Mouse (Mus musculus) hindbrain, embryonic 10.5 days (tissue): ENCODE measurements around the gene Micu1. TPM values are rescaled to one million over a fixed set of nuclear protein-coding genes. Genes with fewer than 3 reads are reported as not detected.

Experiments
- DNase-seq: peaks from one replicate; pipeline ENCODE4 v3.0.0-alpha.2; 2017; ENCODE audit warnings: low spot score
- H3K27ac ChIP-seq: fragments of 300-500 bp; sonication (generic); 2 replicates; pipeline ENCODE4 v1.5.1; 2016; ENCODE audit warnings: mild to moderate bottlenecking, moderate library complexity
- H3K27me3 ChIP-seq: fragments of 300-500 bp; sonication (generic); 2 replicates; pipeline ENCODE4 v1.6.1; 2016; ENCODE audit warnings: mild to moderate bottlenecking; ENCODE audit not compliant: poor library complexity, insufficient read depth, severe bottlenecking
- H3K36me3 ChIP-seq: fragments of 300-500 bp; sonication (generic); 2 replicates; pipeline ENCODE4 v1.6.1; 2016; ENCODE audit warnings: mild to moderate bottlenecking, moderate library complexity
- H3K4me1 ChIP-seq: fragments of 300-500 bp; sonication (generic); replicated peaks from 2 replicates; pipeline ENCODE4 v1.6.1; 2016; ENCODE audit warnings: mild to moderate bottlenecking
- H3K4me3 ChIP-seq: fragments of 300-500 bp; sonication (generic); 2 replicates; pipeline ENCODE4 v1.5.1; 2016; ENCODE audit warnings: mild to moderate bottlenecking, moderate library complexity
- H3K9me3 ChIP-seq: fragments of 300-500 bp; sonication (generic); 2 replicates; pipeline ENCODE4 v1.6.1; 2016; ENCODE audit warnings: mild to moderate bottlenecking, moderate library complexity
- WGBS: fragments of 180-500 bp; shearing (Covaris S2); methylation state at CpG from one replicate; pipeline ENCODE4 v1.1.7; 2016; 5-methylcytosine and 5-hydroxymethylcytosine counted together
- polyA plus RNA-seq: library from polyadenylated mRNA; unstranded; fragments of >200 nt; fragmentation: Nextera tagmentation; extraction: Ambion mirVana; gene quantifications from 2 replicates; pipeline ENCODE4 v1.2.1, GENCODE M21; 2016

Gene Micu1
- polyA plus RNA-seq, 1 experiment from 2014 or later: 63.9 TPM

GRCm38 (mm10) chr10:59729842-59730241 lies 27.6 kb downstream of the Micu1 start:
- no peak for DNase-seq

GRCm38 (mm10) chr10:59736027-59736598 lies 33.8 kb downstream of the Micu1 start:
- no peak for DNase-seq
- Histone ChIP-seq H3K4me3 (no peak overlapping the region), H3K36me3 (peaks cover 36% of the 10 kb centered on the region), H3K27me3 (no peaks in the 10 kb centered on the region), H3K9me3 (no peaks in the 10 kb centered on the region), H3K4me1 (0 out of 2 replicates have a peak, but pooled peaks cover 3% of the 10 kb centered on the region), H3K27ac (no peak overlapping the region)
- WGBS: 82% methylated on average over 11 of the region's 11 CpGs

More at GRCm38 (mm10) chr10:59729842-59730241, 27.6 kb downstream of the Micu1 start:
- no peak overlapping the region for H3K4me3 ChIP-seq
- peaks cover 27% of the 10 kb centered on the region for H3K36me3 ChIP-seq
- H3K27ac ChIP-seq: no peak overlapping the region
- WGBS: 61% methylated on average over 4 of the region's 4 CpGs
- H3K27me3 ChIP-seq: no peaks in the 10 kb centered on the region
- no peaks in the 10 kb centered on the region for H3K9me3 ChIP-seq
- H3K4me1 ChIP-seq: peaks cover 20% of the 10 kb centered on the region

- DNase-seq: no peak
- Histone ChIP-seq H3K27me3 (no peaks in the 10 kb centered on the region), H3K36me3 (peaks cover 33% of the 10 kb centered on the region), H3K27ac (no peak overlapping the region), H3K4me3 (no peak overlapping the region), H3K4me1 (no peaks in the 10 kb centered on the region), H3K9me3 (no peaks in the 10 kb centered on the region)
- 48% methylated on average over 4 of the region's 4 CpGs for WGBS
These were observed 39.2 kb downstream of the Micu1 start for GRCm38 (mm10) chr10:59741448-59741847.

GRCm38 (mm10) chr10:59743397-59743796 lies 41.1 kb downstream of the Micu1 start:
- WGBS: 94% methylated on average over 12 of the region's 12 CpGs
- H3K27ac ChIP-seq: no peak overlapping the region
- H3K4me3 ChIP-seq: no peak overlapping the region
- H3K36me3 ChIP-seq: peaks cover 33% of the 10 kb centered on the region
- no peaks in the 10 kb centered on the region for H3K4me1 ChIP-seq
- no peaks in the 10 kb centered on the region for H3K27me3 ChIP-seq
- no peak for DNase-seq
- no peaks in the 10 kb centered on the region for H3K9me3 ChIP-seq

- H3K9me3 ChIP-seq: no peaks in the 10 kb centered on the region
- DNase-seq: no peak
- no peaks in the 10 kb centered on the region for H3K27me3 ChIP-seq
- 92% methylated on average over 5 of the region's 5 CpGs for WGBS
- peaks cover 33% of the 10 kb centered on the region for H3K36me3 ChIP-seq
- no peak overlapping the region for H3K27ac ChIP-seq
- H3K4me3 ChIP-seq: no peak overlapping the region
- no peaks in the 10 kb centered on the region for H3K4me1 ChIP-seq
These were observed 41.7 kb downstream of the Micu1 start for GRCm38 (mm10) chr10:59743969-59744368.

GRCm38 (mm10) chr10:59747334-59747733 lies 45.1 kb downstream of the Micu1 start:
- Histone ChIP-seq H3K4me3 (no peak overlapping the region), H3K27me3 (no peaks in the 10 kb centered on the region), H3K36me3 (peaks cover 22% of the 10 kb centered on the region), H3K9me3 (no peaks in the 10 kb centered on the region), H3K4me1 (no peaks in the 10 kb centered on the region), H3K27ac (no peak overlapping the region)
- WGBS: 85% methylated on average over 7 of the region's 7 CpGs
- no peak for DNase-seq

- no peak for DNase-seq
- no peaks in the 10 kb centered on the region for H3K4me1 ChIP-seq
- H3K36me3 ChIP-seq: peaks cover 24% of the 10 kb centered on the region
- no peak overlapping the region for H3K4me3 ChIP-seq
- 76% methylated on average over 2 of the region's 2 CpGs for WGBS
- H3K9me3 ChIP-seq: no peaks in the 10 kb centered on the region
- H3K27me3 ChIP-seq: no peaks in the 10 kb centered on the region
- H3K27ac ChIP-seq: no peak overlapping the region
These were observed 46.5 kb downstream of the Micu1 start for GRCm38 (mm10) chr10:59748699-59749200.

GRCm38 (mm10) chr10:59753538-59754069 lies 51.3 kb downstream of the Micu1 start:
- Histone ChIP-seq H3K27ac (no peak overlapping the region), H3K36me3 (peaks cover 12% of the 10 kb centered on the region), H3K4me1 (peaks cover 14% of the 10 kb centered on the region), H3K9me3 (no peaks in the 10 kb centered on the region), H3K27me3 (no peaks in the 10 kb centered on the region), H3K4me3 (no peak overlapping the region)
- 75% methylated on average over 9 of the region's 9 CpGs for WGBS
- DNase-seq: no peak

GRCm38 (mm10) chr10:59754104-59754503 lies 51.8 kb downstream of the Micu1 start:
- Histone ChIP-seq H3K27me3 (no peaks in the 10 kb centered on the region), H3K36me3 (peaks cover 12% of the 10 kb centered on the region), H3K4me3 (no peak overlapping the region), H3K27ac (no peak overlapping the region), H3K9me3 (no peaks in the 10 kb centered on the region), H3K4me1 (peaks cover 14% of the 10 kb centered on the region)
- no peak for DNase-seq
- WGBS: 90% methylated on average over 1 of the region's 1 CpGs

GRCm38 (mm10) chr10:59754901-59755300 lies 52.6 kb downstream of the Micu1 start:
- Histone ChIP-seq H3K4me3 (no peak overlapping the region), H3K27ac (no peak overlapping the region), H3K4me1 (peaks cover 14% of the 10 kb centered on the region), H3K9me3 (no peaks in the 10 kb centered on the region), H3K27me3 (no peaks in the 10 kb centered on the region), H3K36me3 (peaks cover 12% of the 10 kb centered on the region)
- DNase-seq: no peak
- WGBS: 84% methylated on average over 1 of the region's 1 CpGs

- no peaks in the 10 kb centered on the region for H3K9me3 ChIP-seq
- H3K4me1 ChIP-seq: peaks cover 14% of the 10 kb centered on the region
- no peak overlapping the region for H3K4me3 ChIP-seq
- no peak overlapping the region for H3K27ac ChIP-seq
- no peak for DNase-seq
- no peaks in the 10 kb centered on the region for H3K27me3 ChIP-seq
- peaks cover 12% of the 10 kb centered on the region for H3K36me3 ChIP-seq
- 87% methylated on average over 11 of the region's 11 CpGs for WGBS
These were observed 53.4 kb downstream of the Micu1 start for GRCm38 (mm10) chr10:59755681-59756080.

- Histone ChIP-seq H3K9me3 (no peaks in the 10 kb centered on the region), H3K4me1 (peaks cover 14% of the 10 kb centered on the region), H3K36me3 (peaks cover 12% of the 10 kb centered on the region), H3K27ac (no peak overlapping the region), H3K27me3 (no peaks in the 10 kb centered on the region), H3K4me3 (no peak overlapping the region)
- WGBS: 44% methylated on average over 12 of the region's 12 CpGs
- DNase-seq: no peak
These were observed 53.8 kb downstream of the Micu1 start for GRCm38 (mm10) chr10:59756090-59756489.

- H3K27me3 ChIP-seq: no peaks in the 10 kb centered on the region
- H3K4me3 ChIP-seq: no peak overlapping the region
- no peaks in the 10 kb centered on the region for H3K9me3 ChIP-seq
- H3K36me3 ChIP-seq: peaks cover 9% of the 10 kb centered on the region
- 66% methylated on average over 8 of the region's 8 CpGs for WGBS
- peaks cover 14% of the 10 kb centered on the region for H3K4me1 ChIP-seq
- no peak overlapping the region for H3K27ac ChIP-seq
- DNase-seq: no peak
These were observed 54.3 kb downstream of the Micu1 start for GRCm38 (mm10) chr10:59756570-59756969.
